Mouse (Mus musculus) c-Kit-negative CD71-positive TER-119-positive erythroid progenitor cells, embryonic 14.5 days (primary cell): ENCODE data around the gene Ereg.

Source experiments
- DNase-seq: peaks from one replicate; pipeline ENCODE4 v3.0.0-alpha.2; 2013; ENCODE audit warnings: low read depth, low spot score

Ereg gene

DNA sequence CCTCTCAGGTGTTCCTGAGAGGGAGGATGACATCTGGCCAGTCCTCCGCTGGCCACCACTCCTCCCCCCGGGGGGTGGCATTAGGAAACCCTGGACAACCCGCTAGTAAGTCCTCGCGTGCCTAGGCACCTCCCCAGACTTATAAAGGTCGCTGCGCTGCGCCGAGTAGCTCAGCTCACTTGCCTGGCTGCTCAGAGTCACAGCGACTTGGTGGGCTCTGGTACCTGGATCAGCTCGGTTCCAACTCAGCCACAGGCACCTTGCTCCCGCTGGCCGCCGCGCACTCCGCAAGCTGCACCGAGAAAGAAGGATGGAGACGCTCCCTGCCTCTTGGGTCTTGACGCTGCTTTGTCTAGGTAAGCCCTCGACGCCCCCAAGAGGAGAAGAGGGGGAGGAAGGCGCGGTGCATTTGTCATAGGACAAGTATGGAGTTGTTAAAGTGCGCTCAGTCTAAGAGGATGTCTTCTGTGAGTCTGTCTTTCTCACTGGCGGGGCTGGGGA lies at the start of gene Ereg:
Ereg (plus strand) TSS at position 173 of the 501 bp plus-strand sequence.
- no peak for DNase-seq

DNA sequence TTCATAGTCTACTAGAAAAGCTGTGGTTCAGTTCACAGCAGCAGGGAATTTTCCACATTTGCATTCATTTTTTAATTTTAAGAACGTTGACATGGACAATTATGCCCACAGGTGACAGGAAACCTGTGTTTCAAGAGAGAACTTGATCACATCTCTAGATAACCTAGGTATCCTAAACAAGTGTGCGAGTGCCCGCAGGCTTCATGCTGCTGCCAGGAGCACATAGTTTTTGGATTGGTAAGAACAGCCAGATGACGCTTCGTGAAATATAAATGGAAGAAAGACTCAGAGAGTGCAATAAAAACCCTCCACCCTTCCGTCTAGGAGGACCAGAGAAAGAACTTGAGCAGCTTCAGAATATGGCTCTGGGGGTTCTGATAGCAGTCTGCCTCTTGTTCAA lies 47.3 kb upstream of the Ereg start, which contains the start of gene Epgn:
Epgn (plus strand) TSS at position 301 of the 400 bp plus-strand sequence.
- no peak for DNase-seq

GRCm38 (mm10) chr5:91027840-91028239 lies 46.6 kb upstream of the Ereg start:
- no peak for DNase-seq

- no peak for DNase-seq
Measured at GRCm38 (mm10) chr5:91030629-91031028, 43.8 kb upstream of the Ereg start.

DNA sequence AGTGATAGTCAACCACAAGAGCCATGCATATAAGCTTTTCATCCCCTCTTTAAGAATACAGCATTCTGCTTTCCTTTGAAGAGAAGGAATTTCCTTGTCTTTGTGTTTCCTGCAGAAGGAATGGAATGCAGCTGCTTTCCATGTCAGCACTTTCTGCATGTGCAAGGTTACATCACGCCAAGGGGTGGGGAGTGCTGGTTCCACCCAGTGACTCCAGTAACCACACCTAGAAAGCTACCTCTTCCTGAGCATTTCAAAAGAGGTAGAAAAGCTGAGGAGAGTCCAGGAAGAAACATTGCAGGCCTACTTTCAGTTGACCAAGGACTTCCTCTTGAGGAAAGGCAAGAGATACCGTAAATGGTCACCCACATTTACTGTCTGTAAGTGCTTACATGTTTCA lies 39.1 kb upstream of the Ereg start:
- DNase-seq, result no peak

- DNase-seq, result no peak
Measured at GRCm38 (mm10) chr5:91036628-91037027, 37.8 kb upstream of the Ereg start.

GRCm38 (mm10) chr5:91037756-91038155 lies 36.7 kb upstream of the Ereg start:
- no peak for DNase-seq

DNA sequence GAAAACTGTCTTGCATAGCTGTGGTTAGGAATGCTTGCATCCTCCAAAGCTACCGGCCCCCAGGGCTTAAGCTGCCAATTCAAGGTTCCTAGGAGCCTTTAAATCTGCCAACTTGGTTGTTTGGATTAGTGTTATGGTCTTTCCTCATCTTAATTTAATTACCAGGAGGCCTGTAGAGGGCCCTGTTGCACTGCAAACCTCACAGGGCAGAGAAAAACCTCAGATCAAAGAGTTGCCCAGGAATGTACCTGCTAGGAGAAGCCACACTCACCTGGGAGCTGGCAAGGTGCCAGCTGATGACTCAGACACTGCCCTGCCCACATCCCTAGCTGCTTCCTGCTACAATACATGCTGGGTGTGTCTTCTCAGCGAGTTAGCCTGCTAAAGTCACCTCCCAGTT lies 35.9 kb upstream of the Ereg start:
- DNase-seq, result no peak

DNA sequence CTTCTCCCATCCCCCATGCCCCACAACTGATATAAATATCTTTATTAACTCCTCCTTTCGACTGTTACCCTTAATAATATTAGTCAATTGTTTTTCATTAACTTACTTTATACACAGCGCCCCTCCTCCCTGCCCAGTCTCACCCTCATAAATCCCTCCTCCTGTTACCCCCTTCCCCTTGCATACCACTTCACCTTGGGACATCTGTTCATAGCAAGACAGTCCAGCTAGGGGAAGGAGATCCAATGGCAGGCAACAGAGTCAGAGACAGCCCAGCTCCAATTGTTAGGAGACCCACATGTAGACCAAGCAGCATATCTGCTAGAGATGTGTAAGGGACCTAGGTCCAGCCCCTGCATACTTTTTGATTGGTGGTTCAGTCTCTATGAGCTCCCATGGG lies 35.5 kb upstream of the Ereg start:
- DNase-seq, result no peak

DNA sequence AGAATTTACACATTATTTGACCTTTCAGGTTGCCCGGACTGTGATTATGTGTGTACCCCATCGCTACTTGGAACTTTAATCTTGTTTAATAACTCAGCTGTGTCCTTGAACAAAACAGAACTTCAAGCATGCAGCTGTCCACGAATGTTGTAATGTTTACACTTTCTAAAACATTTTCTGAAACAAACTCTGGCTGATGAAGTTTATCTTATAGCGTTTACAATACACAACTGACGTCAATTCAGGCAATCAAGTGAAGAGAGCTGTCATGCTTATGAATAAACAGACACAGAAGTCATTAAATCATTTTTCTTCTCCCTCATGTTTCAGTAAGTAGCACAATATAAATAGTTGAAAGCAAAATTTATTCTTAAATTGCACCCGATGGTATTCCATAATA lies 26.4 kb upstream of the Ereg start:
- no peak for DNase-seq

DNA sequence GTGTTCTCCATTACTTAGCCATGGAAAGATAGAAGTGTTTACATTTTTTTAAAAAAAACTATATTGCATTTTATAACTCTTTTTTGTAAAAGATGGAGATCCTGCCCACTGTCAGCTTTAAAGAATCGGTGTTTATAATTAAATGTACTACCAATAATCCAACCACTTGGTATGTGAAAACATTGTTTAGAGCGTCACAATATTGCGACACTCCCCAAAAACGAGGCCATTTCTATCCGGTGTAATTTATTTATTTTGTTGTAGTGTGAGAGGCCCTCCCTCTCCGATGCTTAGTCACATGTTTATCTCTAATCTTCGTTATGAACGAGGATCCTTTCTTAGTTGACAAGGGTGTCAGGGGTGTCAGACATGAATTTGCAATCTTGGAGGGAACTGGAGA lies 26.0 kb upstream of the Ereg start:
- no peak for DNase-seq

DNA sequence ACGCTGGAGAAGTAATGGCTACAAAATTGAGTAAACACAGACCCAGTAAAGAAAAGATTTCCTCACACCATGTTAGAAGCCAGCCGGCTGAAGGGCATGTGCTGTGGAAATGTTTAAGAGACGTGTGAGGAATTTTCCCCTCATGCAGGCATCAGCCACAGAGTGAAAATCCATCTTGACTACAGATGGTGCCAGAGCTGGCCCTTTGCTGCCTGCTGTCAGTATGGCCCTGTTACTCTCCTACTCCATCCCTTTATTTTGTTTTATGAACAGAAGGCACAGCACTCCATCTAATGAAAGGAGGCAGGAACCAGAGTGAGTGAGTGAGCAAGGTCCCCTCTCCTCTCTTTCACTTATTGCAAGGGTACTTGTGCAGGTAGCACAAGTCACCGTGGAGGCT lies 2.1 kb upstream of the Ereg start:
- DNase-seq, result no peak

DNA sequence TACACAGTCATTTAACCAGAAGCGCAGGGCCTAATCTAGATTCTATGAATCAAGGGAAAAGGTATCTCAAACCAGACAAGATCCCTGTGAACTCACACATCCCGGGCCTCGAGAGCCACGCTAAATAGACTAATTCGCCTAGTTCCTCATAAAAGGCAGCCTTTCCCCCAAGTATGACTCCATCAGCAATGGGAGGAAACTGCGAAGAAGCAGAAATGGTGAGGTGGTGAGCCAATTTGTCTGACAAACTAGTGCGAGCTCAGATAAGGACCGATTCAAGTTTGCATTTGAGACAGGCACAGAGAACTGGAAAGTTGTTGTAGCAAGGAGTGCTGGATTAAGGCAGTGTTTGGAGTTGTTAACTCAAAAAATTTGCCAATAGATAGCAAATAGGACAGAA lies 796 bp upstream of the Ereg start:
- no peak for DNase-seq

DNA sequence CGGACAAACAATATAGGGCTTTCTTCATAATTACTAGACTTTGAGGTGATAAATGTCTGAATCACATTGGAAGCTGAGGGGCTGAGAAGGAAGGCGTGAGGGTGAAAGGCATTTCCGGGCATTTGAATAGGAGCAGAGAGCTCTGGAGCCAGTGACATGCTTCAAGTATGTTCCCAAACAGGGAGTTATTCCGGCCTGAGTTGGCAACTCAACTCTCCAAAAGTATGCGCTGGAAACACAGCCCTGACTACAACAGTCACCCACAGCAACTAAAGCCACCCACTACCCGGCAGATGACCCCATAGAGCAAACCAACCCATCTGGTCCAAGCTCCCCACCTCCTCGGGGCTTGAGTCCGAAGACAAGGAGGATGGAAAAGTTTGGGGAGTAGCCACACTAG lies 396 bp upstream of the Ereg start:
- DNase-seq, result no peak

DNA sequence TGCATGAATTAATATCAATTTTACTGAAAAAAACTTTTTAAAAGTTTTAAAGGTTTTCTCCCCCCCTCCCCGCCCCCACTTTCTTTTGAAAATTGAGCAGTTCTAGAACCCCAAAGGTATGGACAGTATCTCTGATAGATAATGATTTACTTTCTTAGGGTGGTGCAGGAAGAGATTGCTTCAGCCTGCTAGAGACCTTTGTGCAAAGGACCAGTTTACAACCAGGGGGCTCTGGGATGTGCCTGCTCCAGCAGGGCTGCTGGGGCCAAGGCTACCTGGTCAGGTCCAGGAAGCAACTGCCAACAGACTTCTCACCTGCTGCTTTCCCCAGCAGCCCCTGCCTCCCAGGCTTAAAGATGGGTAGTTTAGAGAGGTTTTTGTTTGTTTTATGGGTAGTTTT lies 599 bp downstream of the Ereg start:
- no peak for DNase-seq

GRCm38 (mm10) chr5:91083016-91083415 lies 8.6 kb downstream of the Ereg start:
- no peak for DNase-seq

DNA sequence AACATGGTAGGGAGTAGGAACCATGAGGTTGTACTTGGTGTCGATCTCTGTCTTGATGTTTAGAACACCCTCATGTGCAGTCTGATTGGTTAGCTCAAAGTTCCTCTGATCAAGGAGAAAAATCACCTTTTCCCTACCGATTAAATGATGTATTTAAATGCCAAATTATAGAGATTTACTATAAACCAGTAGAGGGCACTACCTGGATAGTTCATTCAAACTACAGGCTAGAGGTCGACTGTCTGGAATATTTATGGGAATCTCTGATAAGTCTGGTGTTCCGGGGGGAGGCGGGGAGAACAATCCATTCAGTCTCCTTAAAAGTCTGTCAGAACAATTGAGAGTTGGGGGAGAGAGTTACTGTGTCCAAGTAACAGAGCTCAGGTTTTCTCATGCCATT lies 10.9 kb downstream of the Ereg start:
- DNase-seq, result no peak

DNA sequence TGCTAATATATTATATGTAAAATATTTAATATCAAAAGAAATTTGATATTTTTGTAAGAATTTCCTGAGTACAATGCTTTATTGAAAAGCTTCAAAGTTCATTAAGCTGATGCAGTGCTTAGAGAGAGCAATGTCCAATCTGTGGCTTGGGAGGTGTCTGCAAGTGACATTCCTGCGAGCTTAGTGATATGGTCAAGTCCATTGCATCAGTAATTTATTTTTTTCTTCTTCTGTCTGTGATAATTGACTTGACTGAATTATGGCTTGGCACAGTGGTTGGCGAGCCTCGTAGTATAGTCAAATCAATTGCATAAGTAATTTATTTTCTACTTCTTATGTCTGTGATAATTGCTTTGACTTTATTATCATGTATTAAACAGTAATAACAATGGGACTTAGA lies 15.9 kb downstream of the Ereg start:
- DNase-seq, result no peak

GRCm38 (mm10) chr5:91097911-91098614 lies 23.6 kb downstream of the Ereg start:
- no peak for DNase-seq

- DNase-seq, result no peak
Measured at GRCm38 (mm10) chr5:91101742-91102141, 27.3 kb downstream of the Ereg start.

DNA sequence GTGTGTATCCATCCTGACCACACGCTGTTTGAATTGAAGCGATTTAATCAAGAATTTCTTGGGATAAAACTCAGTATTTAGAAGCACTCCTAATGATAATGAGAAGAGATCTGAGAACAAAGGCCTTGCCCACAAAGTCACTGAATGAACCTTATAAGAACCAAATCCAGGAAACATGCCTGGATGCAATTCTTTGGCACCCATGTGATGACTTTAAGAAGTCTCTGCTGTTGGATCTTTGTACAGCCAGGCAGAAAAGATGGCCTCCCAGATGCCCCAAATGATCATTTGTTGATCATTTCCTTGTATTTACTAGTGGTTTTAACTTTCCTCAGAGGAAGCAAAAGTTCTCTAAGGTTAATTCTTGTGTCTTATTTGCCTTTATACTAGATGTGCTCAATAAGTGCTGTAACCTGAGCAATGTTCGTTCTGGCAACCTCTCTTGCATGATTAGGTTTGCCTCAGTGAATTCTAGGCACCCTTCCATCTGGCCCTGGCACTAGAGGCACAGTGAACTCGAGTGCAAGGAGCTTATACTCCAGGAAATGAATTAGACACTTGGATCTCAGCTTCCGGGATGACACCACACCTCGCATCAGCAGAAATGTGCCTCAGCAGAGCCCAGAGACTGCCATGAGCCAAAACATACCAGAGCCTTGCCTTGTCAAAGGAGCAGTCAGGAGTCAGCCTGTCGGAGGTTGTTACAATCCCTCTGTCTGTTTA lies 29.7 kb downstream of the Ereg start:
- no peak for DNase-seq

- no peak for DNase-seq
Measured at GRCm38 (mm10) chr5:91106248-91106647, 31.8 kb downstream of the Ereg start.

DNA sequence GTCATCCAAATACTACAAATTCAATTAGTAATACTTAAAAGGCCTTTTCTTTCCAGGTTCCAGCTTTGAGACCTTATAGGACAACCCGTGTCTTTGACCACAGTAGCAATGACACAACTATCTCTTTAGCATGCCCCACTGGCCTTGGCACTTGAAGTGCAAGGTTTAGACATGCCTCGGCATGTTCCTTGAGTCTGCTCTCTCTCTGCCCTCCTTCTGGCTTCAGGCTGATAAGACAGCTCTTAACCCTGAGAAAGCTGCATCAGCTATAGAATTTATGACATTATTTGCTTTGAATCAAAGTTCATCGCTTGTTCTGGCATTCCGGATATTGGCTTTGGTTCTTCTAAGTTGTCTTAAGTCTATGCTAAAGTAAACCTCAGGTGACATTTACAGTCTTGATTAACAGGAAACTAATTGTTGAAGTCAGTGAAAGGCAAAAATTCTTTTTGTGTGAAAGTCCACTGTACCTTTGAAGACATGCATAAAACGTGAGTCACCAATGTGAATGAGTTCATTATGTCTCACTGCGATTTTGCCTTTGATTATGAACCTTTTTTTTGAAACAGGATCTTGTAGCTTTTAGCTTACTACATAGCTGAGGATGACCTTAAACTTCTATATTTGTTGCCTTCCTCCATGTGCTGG lies 35.7 kb downstream of the Ereg start:
- DNase-seq, result no peak
